Mouse (Mus musculus): Measurements from ENCODE around the gene Ndufb10. TPM values are rescaled to one million over a fixed set of nuclear protein-coding genes. Genes with fewer than 3 reads are reported as not detected.
A peak's percentile ranks its signal among the peaks of the same experiment; 100 is the strongest.

Ndufb10 gene
- polyA plus RNA-seq (2012; rRNA removed) (84.0 and 162 TPM in 2 replicates), polyA plus RNA-seq (2014; fragmentation: Nextera tagmentation; extraction: Ambion mirVana) (207 and 216 TPM in 2 replicates)

DNA sequence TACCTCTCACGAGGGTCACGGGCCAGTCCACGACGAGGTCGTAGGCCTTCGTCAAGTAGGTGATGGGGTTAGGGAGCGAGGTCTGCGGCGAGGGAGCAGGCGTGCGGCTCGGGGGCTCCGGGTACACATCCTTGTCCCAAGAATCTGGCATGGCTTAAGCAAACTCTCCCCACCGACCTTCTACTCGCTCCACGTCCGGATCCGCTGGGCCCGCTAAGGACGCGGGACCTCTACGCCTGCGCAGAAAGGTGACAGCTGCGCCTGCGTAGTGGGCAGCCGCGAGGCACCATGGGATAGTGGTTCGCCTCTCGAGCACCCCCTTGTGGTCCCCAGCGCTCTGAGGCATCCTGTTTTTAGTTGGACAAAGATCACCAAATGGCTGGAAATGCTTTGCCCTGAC is at the start of gene Ndufb10:
Gene Ndufb10 (minus strand): TSS at position 295 of the 400 bp plus-strand sequence.
- ATAC-seq (ENCODE audit: insufficient read depth): peak; percentile 72
- Histone ChIP-seq H3K9me3 (ENCODE audit: control insufficient read depth, low read length) (no peaks in the 10 kb centered on the region), H3K4me2 (ENCODE audit: low read depth) (peak within 1 kb of the TSS; percentile 92), H3K27ac (peak within 1 kb of the TSS; percentile 84), H3K36me3 (replicated peaks; ENCODE audit: control insufficient read depth, insufficient read depth, low read depth) (peaks cover 19% of the 10 kb centered on the region), H3K9ac (replicated peaks) (peak within 1 kb of the TSS; percentile 96), H3K4me3 (ENCODE audit: insufficient read depth in 1 of 2, low read depth in 2 of 2, low read length in 2 of 2) (peak within 1 kb of the TSS; percentile 85 to 96), H3K4me1 (replicated peaks; ENCODE audit: control insufficient read depth in 2 of 2, insufficient read depth in 2 of 2, low read length in 1 of 2) (peaks cover 16 to 18% of the 10 kb centered on the region in 2 experiments), H3K27me3 (ENCODE audit: control insufficient read depth, insufficient read depth, low read length) (no peaks in the 10 kb centered on the region)
- peak; percentile 85 to 88 (median 87) for DNase-seq (ENCODE audit: low read depth in 3 of 3, low spot score in 3 of 3)
- TF ChIP-seq EP300 (IDR thresholded peaks at IDR 0.05; ENCODE audit: low read depth): no peak
- peak; percentile 100 for TF ChIP-seq CTCF (IDR thresholded peaks at IDR 0.05; ENCODE audit: low read depth)
- WGBS (ENCODE audit: insufficient replicate concordance): 0% methylated on average over 30 of the region's 30 CpGs

DNA sequence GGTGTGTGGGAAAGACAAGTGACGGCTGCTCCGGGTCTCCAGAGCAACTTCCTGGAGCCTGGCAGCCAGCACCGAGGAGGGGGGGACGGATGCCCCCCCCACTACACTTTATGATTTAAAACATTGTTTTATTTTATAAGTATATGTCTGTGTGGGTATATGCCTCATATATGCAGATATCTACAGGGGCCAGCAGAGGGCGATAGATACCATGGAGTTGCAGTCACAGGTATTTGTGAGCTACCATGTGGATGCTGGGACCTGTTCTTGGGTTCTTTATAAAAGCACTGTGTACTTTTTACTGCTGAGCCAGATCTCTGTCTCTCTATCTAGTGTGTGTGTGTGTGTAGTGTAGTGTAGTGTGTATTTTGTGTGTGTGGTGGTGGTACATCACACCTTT is 49.0 kb upstream of the Ndufb10 start:
- TF ChIP-seq EP300 (IDR thresholded peaks at IDR 0.05; ENCODE audit: low read depth) (no peak), CTCF (IDR thresholded peaks at IDR 0.05; ENCODE audit: low read depth) (peak; percentile 54)
- Histone ChIP-seq H3K4me1 (replicated peaks; ENCODE audit: control insufficient read depth in 2 of 2, insufficient read depth in 2 of 2, low read length in 1 of 2) (no peaks in the 10 kb centered on the region), H3K4me2 (ENCODE audit: low read depth) (no peak overlapping the region), H3K9ac (replicated peaks) (no peak overlapping the region), H3K9me3 (ENCODE audit: control insufficient read depth, low read length) (no peaks in the 10 kb centered on the region), H3K4me3 (ENCODE audit: insufficient read depth in 1 of 2, low read depth in 2 of 2, low read length in 2 of 2) (no peak overlapping the region), H3K27ac (no peak overlapping the region), H3K27me3 (ENCODE audit: control insufficient read depth, insufficient read depth, low read length) (peaks cover 4% of the 10 kb centered on the region; the same call in 1 of the 2 replicates), H3K36me3 (replicated peaks; ENCODE audit: control insufficient read depth, insufficient read depth, low read depth) (no peaks in the 10 kb centered on the region)
- WGBS (ENCODE audit: insufficient replicate concordance): 63% methylated on average over 5 of the region's 5 CpGs
- no peak for DNase-seq (ENCODE audit: low read depth in 3 of 3, low spot score in 3 of 3)
- no peak for ATAC-seq (ENCODE audit: insufficient read depth)

DNA sequence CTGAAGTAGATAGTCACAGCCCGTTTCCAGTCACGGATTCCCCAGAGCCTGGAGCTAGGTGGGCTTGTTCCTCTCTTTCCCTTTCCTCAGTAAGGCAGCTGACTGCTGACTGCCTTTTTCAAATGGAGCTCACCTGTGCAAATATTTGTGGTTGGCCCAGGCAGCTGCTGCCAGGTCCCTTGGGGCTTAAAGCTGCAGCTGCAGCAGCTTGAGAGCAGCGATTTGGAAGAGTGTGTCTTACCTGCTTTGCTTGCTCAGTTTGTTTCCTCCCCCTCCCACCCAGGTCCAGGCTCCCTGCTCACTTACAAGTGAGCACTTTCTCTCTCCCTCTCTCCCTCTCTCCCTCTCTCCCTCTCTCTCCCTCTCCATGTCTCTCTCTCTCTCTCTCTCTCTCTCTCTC is 44.9 kb upstream of the Ndufb10 start:
- ATAC-seq (ENCODE audit: insufficient read depth) (no peak), DNase-seq (ENCODE audit: low read depth in 3 of 3, low spot score in 3 of 3) (no peak)
- TF ChIP-seq EP300 (IDR thresholded peaks at IDR 0.05; ENCODE audit: low read depth) (no peak), CTCF (IDR thresholded peaks at IDR 0.05; ENCODE audit: low read depth) (no peak)
- Histone ChIP-seq H3K4me3 (ENCODE audit: insufficient read depth in 1 of 2, low read depth in 2 of 2, low read length in 2 of 2) (no peak overlapping the region), H3K36me3 (replicated peaks; ENCODE audit: control insufficient read depth, insufficient read depth, low read depth) (no peaks in the 10 kb centered on the region), H3K9me3 (ENCODE audit: control insufficient read depth, low read length) (no peaks in the 10 kb centered on the region), H3K9ac (replicated peaks) (no peak overlapping the region), H3K27me3 (ENCODE audit: control insufficient read depth, insufficient read depth, low read length) (peaks cover 5% of the 10 kb centered on the region; the same call in 1 of the 2 replicates), H3K4me1 (replicated peaks; ENCODE audit: control insufficient read depth in 2 of 2, insufficient read depth in 2 of 2, low read length in 1 of 2) (no peaks in the 10 kb centered on the region), H3K4me2 (ENCODE audit: low read depth) (no peak overlapping the region), H3K27ac (no peak overlapping the region)
- 40% methylated on average over 3 of the region's 3 CpGs for WGBS (ENCODE audit: insufficient replicate concordance)

DNA sequence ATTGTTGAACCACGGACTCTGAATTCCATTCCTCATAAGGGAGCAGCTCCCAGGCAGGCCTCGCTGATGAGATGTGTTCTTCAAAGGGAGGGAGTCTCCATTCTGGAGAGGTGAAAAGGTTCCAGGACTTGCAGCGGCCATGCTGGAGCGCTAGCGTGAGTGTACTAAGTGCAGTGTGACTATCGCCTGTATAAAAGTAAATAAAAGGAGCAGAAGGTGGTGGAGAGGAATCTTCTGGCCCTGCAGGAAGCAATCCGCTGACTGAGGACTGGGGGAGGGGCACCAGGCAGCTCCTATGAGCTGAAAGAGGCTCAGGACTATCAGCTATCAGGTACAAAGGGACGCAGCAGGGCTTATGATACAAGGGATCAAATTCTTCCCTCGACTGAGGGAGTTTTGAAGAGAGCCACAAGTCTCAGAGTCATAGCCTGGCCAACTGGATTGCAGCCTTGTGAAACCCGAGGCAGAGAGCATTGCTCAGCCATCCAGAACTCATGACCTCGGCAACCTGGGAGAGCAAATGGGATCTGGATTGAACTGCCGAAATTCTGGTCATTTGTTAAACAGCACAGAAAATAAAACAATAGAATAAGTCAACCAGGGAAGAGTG is 42.1 kb upstream of the Ndufb10 start:
- no peak overlapping the region for H3K27ac ChIP-seq
- DNase-seq (ENCODE audit: low read depth in 3 of 3, low spot score in 3 of 3) (no peak), ATAC-seq (ENCODE audit: insufficient read depth) (no peak)
- no peaks in the 10 kb centered on the region for H3K36me3 ChIP-seq (replicated peaks; ENCODE audit: control insufficient read depth, insufficient read depth, low read depth)
- no peak overlapping the region for H3K4me3 ChIP-seq (ENCODE audit: insufficient read depth in 1 of 2, low read depth in 2 of 2, low read length in 2 of 2)
- WGBS (ENCODE audit: insufficient replicate concordance): 29% methylated on average over 12 of the region's 12 CpGs
- no peak overlapping the region for H3K9ac ChIP-seq (replicated peaks)
- H3K9me3 ChIP-seq (ENCODE audit: control insufficient read depth, low read length): no peaks in the 10 kb centered on the region
- no peaks in the 10 kb centered on the region for H3K4me1 ChIP-seq (replicated peaks; ENCODE audit: control insufficient read depth in 2 of 2, insufficient read depth in 2 of 2, low read length in 1 of 2)
- TF ChIP-seq CTCF (IDR thresholded peaks at IDR 0.05; ENCODE audit: low read depth) (no peak), EP300 (IDR thresholded peaks at IDR 0.05; ENCODE audit: low read depth) (no peak)
- peaks cover 5% of the 10 kb centered on the region; the same call in 1 of the 2 replicates for H3K27me3 ChIP-seq (ENCODE audit: control insufficient read depth, insufficient read depth, low read length)
- no peak overlapping the region for H3K4me2 ChIP-seq (ENCODE audit: low read depth)

DNA sequence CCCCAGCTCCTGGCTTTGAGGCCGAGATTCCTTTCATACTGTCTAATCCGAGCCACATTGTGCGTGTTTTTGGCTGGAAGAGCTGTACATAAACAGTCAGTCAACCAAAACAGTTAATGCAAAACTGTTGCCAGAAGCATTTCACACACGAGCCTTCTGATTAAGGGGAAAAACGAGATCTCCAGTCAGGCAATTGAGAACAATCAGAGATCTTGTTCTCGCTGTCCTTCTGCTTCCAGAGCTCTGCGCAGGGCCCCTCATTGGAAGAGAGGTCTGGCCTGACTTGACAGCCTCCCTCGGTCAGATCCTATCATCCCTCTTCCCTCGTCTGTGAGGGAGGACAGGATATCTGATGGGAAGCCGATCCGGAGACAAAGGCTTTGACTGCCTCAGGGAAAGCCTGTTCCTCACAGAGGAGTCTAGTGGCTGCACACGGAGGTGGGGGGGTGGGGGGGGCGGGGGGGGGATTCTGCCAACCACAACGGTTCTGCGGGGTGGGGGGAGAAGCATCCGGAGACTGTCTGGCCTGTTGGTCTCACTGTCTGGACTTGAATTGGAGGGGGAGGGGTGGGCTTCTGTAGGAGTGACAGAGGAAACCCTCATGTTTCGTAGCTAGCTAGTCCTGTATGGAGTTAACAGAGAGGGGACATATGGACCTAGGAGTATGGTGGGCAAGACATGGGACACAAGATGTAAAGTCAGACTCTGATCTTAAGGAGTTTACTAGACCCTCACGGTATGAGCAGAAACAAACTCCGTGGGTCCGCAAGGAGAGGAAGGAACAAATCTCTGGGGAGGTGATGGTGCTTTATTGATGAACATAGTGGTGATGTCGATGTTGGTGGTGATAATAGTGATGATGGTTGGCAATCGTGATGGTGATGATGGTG is 41.0 kb upstream of the Ndufb10 start:
- Histone ChIP-seq H3K9me3 (ENCODE audit: control insufficient read depth, low read length) (no peaks in the 10 kb centered on the region), H3K4me1 (replicated peaks; ENCODE audit: control insufficient read depth in 2 of 2, insufficient read depth in 2 of 2, low read length in 1 of 2) (no peaks in the 10 kb centered on the region), H3K36me3 (replicated peaks; ENCODE audit: control insufficient read depth, insufficient read depth, low read depth) (no peaks in the 10 kb centered on the region), H3K27me3 (ENCODE audit: control insufficient read depth, insufficient read depth, low read length) (peaks cover 5% of the 10 kb centered on the region; the same call in 1 of the 2 replicates), H3K27ac (no peak overlapping the region), H3K9ac (replicated peaks) (no peak overlapping the region), H3K4me3 (ENCODE audit: insufficient read depth in 1 of 2, low read depth in 2 of 2, low read length in 2 of 2) (no peak overlapping the region), H3K4me2 (ENCODE audit: low read depth) (no peak overlapping the region)
- ATAC-seq (ENCODE audit: insufficient read depth) (no peak), DNase-seq (ENCODE audit: low read depth in 3 of 3, low spot score in 3 of 3) (no peak)
- 35% methylated on average over 22 of the region's 22 CpGs for WGBS (ENCODE audit: insufficient replicate concordance)
- TF ChIP-seq CTCF (IDR thresholded peaks at IDR 0.05; ENCODE audit: low read depth): no peak
- no peak for TF ChIP-seq EP300 (IDR thresholded peaks at IDR 0.05; ENCODE audit: low read depth)
